Mouse (Mus musculus): ENCODE measurements around the gene Rpp38.

The Rpp38 gene

DNA sequence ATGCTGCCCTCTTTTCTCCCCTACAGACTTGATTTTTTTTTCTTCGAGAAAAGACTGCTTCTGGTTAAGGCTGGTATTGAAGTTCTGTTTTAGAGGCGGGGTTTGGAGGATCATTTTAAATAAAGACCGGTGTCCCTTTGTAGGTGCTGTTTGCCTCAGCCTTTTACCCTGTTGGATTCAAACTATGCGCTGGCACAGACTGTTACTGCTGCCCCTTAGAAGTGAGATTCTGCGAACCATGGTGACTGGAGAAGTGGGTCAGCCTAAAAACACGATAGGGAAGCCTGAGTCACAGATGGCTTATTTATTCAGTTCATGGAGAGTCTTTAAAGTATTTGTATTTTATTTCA lies 47.3 kb downstream of the Rpp38 start:
- DNase-seq, result peak; percentile 60

DNA sequence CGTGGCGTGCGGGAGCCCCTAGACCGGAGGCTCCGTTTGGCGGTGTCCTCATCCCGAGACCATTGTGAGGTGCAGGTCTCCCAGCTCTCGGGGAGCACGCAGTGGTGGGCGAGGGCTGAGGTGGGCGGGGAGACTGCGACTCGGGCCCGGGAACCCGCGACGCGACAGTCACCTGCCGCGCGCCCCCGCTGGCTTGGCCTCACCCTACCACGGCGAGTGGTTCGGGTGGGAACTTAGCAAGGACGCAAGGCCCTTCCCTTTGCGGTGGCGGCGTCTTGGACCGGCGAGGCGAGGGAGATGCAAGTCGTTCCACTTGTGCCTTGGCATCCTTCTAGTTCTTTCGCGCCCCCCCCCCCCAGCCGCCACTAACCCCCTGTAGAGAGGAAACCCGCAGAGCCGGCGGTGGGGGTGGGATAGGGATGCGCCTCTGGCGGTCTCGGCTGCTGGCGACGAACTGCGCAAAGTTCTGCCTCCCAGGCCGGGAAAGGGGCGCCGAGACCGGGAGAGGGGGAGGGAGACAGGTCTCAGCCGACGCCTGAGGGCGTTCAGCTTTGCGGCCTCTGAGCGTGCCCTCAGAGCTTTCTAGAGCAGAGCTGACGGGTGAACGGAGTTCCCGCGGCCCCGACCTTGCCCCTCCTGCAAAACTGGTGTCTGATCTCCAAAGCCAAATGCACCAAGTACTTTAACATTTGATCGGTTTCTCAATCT lies 47.8 kb downstream of the Rpp38 start:
- no peak for DNase-seq

DNA sequence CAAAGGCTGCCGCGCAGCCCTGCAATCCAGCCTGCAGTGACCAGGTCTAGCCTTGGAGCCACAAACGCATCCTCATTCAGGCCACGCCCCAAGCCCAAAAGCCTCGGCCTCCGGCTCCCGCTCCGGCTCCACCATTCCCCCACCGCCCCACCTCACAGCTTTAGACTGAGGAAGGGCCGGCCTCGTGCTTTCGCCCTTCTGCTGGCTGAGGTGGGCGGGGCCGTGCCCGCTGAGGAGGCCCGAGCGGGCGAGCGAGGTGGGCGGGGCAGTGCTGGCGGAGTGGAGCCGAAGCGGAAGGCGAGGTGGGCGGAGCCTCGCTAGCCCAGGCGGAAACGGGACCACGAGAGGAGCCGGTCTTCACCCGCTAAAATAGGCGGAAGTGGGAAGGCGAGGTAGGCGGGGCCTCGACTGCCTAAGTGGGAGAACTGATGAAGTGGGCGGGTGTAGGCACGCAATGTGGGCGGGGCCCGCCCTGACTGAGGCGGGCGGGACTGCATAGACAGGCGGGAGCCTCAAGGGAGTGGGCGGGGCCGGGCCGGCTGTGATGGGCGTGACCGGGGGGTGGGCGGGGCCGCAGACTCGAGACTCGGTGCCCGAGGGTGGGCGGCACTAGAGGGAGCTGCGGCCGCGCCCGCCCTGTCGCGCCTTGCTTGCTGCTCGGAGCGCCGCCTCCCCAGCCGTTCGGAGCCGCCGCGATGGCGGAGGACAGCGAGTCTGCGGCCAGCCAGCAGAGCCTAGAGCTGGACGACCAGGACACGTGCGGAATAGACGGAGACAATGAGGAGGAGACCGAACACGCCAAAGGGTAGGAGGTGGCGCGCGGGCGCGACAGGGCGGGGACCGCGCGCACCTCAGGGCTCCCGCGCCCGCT lies 48.6 kb downstream of the Rpp38 start, which contains the start of gene Nmt2:
Nmt2 (plus strand) TSS at position 611 of the 871 bp plus-strand sequence.
- peak; percentile 100 for DNase-seq

DNA sequence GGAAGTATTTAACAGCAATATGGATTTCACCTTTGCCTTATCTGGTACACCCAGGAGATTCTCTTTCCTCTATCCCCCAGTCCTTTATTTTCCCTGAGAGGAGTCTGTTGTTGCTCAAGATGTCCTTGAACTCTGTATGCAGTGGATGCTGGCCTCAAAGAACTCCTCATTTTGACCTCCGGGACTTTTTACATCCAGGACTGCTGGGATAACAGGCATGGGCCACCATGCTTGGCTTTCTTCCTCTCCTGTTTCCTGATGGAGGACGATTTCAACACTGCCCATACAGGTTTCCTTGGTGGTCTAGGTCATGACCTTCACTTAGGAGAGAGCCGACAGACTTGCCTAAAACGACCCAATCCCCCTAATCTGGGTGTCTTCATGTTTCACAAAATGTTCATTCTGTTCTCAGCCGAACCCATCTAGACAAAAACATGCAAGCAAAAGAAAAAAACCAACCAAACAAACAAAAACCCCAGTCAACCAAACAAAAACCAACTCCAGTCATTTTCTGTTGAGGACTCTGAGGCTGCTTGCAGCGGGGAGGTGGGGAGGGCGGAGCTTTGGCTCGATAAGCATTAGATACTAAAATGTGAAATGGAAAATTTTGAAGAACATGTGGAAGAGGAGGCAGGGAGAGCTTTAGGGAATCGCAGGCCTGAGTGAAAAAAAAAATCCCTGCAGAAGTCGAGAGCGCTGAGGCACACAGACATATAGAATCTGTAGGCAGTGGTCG lies 49.4 kb downstream of the Rpp38 start:
- peak; percentile 68 for DNase-seq

DNA sequence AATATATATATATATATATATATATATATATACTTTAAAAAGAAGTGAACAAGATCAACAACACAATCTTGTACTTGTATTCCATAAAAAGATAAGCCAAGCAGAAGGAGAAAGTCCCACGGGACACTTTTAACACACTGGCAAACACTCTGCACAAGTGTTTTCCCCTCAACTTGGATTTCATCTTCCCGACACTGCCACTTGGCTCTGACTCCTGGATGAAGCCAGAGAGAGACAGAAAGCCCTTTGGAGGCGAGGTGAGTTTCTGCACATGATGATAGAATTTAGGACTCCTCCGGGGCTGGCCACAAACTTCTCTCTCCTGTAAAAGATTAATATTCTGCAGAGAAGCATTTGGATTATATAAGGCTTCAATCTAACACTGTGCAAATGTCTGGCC lies 51.1 kb downstream of the Rpp38 start:
- no peak for DNase-seq

Data from cerebellum, adult 9-10 months (tissue).